Mouse (Mus musculus): Measurements from ENCODE around the gene Pycr2. TPM values are rescaled to one million over a fixed set of nuclear protein-coding genes. Genes with fewer than 3 reads are reported as not detected.

Gene Pycr2
- total RNA-seq, 2 experiments from 2014 or later, result 29.3 to 30.6 TPM

- no peak for DNase-seq (ENCODE audit: low spot score in 2 of 2)
- intact Hi-C loops (cut with DNase I), result no loop called here
Measured at GRCm38 (mm10) chr1:180902915-180903314, 1.2 kb upstream of the Pycr2 start.

DNA sequence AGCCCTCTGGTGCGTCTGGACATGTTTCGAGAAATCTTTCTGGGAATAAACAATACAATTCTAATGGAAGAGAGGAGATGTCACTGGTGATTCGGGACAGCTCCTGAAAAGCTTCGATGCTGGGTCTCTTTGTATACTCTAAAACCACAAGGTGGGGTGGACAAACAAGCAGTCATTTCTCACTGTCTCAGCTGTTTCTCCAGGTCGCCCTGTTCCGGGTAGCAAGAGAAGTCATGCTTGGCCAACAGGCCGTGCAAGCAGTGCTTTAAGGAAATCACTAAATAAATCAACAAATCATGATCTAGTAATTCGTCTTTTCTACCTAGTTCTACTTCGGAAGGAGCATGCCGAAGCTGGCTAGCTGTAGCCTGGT is 441 bp upstream of the Pycr2 start:
- intact Hi-C loops (cut with DNase I), result no loop called here
- DNase-seq (ENCODE audit: low spot score in 2 of 2), result no peak

DNA sequence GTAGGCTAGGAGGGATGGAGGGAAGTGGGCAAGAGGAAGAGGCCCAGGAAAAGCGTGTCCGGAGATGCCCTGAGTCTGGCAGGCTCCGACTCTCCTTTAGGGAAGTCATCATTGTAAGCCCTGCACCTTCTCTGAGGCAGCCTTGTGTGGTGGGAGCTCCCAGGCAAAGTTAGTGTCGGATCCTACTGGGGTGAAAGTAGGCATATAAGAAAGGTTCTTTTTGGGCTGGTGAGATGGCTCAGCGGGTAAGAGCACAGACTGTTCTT is 655 bp downstream of the Pycr2 start:
- no peak for DNase-seq (ENCODE audit: low spot score in 2 of 2)
- intact Hi-C loops (cut with DNase I), result no loop called here

GRCm38 (mm10) chr1:180905307-180905706 is 1.2 kb downstream of the Pycr2 start:
- DNase-seq (ENCODE audit: low spot score in 2 of 2), result no peak
- intact Hi-C loops (cut with DNase I), result no loop called here

DNA sequence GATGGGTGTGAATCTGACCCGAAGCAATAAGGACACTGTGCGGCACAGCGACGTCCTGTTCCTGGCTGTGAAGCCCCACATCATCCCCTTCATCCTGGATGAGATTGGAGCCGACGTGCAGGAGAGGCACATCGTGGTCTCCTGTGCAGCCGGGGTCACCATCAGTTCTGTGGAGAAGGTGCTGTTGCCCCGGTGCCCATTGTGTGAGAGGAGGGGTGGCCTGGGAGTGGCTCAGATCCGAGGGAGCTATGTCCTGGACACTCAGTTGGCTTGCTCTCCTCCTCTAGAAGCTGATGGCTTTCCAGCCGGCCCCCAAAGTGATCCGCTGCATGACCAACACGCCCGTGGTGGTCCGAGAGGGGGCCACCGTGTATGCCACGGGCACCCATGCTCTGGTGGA is 1.8 kb downstream of the Pycr2 start:
- DNase-seq (ENCODE audit: low spot score in 2 of 2), result no peak
- intact Hi-C loops (cut with DNase I), result no loop called here

DNA sequence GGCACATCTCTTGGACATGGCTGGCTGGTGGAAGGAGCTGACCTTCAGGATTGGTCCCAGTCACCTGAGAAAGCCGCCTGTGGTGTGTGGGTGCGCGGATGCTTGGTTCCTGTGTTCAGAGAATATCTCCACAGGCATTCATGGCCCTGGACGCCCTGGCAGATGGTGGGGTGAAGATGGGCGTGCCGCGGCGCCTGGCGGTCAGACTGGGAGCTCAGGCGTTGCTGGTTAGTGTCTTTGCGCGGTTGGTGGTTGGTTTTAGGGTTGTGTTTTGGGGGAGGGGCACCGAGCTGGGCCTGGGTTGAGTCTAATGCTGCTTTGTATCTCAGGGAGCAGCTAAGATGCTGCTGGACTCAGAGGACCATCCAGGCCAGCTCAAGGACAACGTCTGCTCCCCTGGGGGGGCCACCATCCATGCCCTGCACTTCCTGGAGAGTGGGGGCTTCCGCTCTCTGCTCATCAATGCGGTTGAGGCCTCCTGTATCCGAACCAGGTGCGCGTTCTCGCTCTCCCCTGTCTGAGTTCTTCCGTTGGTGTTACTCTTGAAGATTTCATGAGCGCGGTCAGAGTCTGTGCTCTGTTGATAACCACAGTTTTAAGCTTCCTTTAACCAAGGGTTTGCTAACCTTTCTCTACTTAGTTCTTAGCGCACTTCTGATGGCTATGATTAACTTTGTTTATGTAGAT is 2.5 kb downstream of the Pycr2 start:
- no peak for DNase-seq (ENCODE audit: low spot score in 2 of 2)
- intact Hi-C loops (cut with DNase I), result no loop called here

GRCm38 (mm10) chr1:180911138-180911537 is 7.0 kb downstream of the Pycr2 start:
- no peak for DNase-seq (ENCODE audit: low spot score in 2 of 2)
- intact Hi-C loops (cut with DNase I), result no loop called here

DNA sequence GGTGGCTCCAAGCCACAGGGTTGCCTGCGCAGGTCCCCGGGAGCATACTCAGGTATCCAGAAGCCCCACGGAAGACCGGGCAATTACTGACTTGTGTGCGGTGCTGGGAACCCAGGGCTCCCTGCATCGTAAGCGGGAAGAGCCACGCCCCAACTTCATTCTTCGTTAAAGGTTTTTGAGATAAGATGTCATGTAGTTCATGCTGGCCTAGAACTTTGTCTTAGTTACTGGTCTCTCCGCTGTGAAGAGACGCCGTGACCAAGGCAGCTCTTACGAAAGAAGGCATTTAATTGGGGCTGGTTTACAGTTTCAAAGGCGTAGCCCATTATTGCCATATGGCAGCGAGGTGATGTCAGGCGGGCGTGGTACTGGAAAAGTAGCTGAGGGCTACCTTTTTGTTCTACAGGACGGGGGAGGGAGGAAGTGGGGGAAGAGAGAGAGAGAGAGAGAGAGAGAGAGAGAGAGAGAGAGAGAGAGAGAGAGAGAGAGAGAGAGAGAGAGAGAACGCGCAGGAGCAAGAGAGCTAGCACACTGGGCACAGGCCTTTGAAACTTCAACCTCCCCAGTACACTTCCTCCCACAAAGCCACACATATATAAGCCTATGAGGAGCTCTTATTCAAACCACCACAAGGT is 7.7 kb downstream of the Pycr2 start:
- DNase-seq (ENCODE audit: low spot score in 2 of 2), result no peak
- intact Hi-C loops (cut with DNase I), result no loop called here

- intact Hi-C loops (cut with DNase I), result no loop called here
- no peak for DNase-seq (ENCODE audit: low spot score in 2 of 2)
Measured at GRCm38 (mm10) chr1:180912792-180913191, 8.7 kb downstream of the Pycr2 start.

- intact Hi-C loops (cut with DNase I), result no loop called here
- no peak for DNase-seq (ENCODE audit: low spot score in 2 of 2)
Measured at GRCm38 (mm10) chr1:180913797-180914196, 9.7 kb downstream of the Pycr2 start.

DNA sequence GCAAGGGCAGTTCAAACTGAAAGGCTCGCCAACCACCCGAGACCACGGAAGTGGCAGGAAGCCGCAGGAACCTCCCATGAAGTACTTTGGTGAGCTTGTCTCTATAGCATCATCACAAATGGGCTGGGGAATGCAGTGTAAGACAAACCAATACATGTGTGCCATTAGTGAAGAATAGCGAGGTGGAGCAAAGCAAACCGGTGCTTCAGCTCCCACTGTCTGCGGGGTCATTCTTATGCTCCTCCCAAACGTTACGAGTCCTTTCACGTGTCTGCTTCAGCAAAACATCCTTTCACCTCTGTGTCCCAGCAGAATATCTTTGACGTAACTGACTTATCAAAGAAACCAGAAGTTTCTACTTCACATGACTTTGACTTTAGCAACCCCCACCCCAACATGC is 12.3 kb downstream of the Pycr2 start:
- intact Hi-C loops (cut with DNase I), result no loop called here
- DNase-seq (ENCODE audit: low spot score in 2 of 2), result no peak

- no peak for DNase-seq (ENCODE audit: low spot score in 2 of 2)
- intact Hi-C loops (cut with DNase I), result no loop called here
Measured at GRCm38 (mm10) chr1:180917053-180917452, 13.0 kb downstream of the Pycr2 start.

DNA sequence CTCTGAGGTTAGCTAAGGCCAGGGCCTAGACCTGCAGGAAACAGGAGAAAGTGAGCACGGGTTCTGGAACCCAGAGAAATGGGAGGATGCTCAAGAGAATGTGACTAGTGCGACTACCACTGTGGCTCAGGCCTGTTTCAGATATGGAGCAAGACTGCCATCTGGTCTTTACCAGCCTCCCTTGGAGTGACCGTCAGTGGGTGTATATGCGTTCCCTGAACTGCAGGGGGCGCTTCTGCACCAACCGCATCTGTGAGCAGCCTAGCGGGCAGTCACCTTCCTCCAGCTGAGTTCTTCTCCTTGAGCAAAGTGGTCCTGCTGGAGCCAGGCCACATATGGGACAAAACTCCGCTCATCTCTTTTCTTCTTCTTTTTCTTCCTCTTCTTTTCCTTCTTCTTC is 15.6 kb downstream of the Pycr2 start:
- DNase-seq (ENCODE audit: low spot score in 2 of 2), result no peak
- intact Hi-C loops (cut with DNase I), result no loop called here

DNA sequence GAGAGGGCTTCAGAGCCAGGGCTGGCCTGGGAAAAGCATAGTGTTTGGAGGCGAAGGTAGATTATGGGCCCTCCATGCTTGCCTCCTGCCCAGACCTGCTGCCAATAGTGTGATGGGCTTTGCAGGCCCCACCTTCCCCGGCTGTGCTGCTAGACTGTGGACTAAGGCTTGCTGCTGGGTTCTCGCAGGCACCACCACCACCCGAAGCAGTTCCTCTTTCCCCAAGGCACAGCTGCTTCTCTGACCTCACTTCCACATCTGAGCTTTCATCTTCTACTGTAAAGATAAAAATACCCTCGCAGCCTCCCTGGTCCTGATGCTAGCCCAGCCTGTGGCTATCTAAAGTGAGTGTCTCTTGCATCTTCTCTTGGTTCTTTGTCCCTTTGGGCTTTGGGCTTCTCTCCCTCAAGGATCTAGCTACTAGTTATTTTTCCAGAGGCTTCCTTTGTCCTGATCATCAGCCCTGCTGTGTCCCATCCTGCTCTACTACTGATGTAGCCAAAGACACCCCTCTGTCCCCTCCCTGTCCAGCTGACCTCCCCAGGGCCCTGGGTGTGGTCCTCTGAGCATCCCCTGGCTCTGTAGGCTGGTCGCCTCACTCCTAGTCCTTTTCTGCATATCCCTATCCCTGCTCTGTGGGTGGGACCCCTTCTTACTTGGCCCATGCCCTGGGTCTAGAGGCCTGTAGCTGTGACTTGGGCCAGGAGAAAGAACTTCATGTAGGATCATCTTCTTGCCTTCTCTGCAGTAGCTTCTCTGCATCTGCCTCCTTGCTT is 18.4 kb downstream of the Pycr2 start:
- no peak for DNase-seq (ENCODE audit: low spot score in 2 of 2)

GRCm38 (mm10) chr1:180924737-180925136 is 20.6 kb downstream of the Pycr2 start:
- no peak for DNase-seq (ENCODE audit: low spot score in 2 of 2)
- intact Hi-C loops (cut with DNase I), result no loop called here

More for the DNA sequence above, 18.4 kb downstream of the Pycr2 start:
- intact Hi-C loops (cut with DNase I), result no loop called here

- no peak for DNase-seq (ENCODE audit: low spot score in 2 of 2)
- intact Hi-C loops (cut with DNase I), result no loop called here
Measured at GRCm38 (mm10) chr1:180926286-180926685, 22.2 kb downstream of the Pycr2 start.

DNA sequence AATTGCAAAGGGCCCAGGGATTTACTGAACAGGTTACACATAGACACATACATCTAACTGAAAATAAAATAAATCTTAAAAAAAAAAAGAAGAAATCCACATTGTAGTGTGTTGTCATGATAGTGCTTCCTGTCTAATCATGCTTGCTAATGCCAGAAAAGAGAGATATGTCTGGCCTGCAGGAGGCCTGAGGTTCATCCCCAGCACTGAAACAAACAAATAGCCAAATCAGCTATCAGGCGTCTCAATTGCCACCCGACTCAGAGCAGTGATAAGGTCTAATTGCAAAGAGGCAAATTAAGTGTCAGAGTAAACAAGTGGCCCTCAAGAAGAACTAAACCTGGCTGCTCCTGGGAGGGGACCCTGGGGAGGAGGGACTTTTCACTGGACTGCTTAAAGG is 25.5 kb downstream of the Pycr2 start:
- DNase-seq (ENCODE audit: low spot score in 2 of 2), result no peak
- intact Hi-C loops (cut with DNase I), result no loop called here

- DNase-seq (ENCODE audit: low spot score in 2 of 2), result no peak
- intact Hi-C loops (cut with DNase I), result no loop called here
Measured at GRCm38 (mm10) chr1:180931106-180931505, 27.0 kb downstream of the Pycr2 start.

DNA sequence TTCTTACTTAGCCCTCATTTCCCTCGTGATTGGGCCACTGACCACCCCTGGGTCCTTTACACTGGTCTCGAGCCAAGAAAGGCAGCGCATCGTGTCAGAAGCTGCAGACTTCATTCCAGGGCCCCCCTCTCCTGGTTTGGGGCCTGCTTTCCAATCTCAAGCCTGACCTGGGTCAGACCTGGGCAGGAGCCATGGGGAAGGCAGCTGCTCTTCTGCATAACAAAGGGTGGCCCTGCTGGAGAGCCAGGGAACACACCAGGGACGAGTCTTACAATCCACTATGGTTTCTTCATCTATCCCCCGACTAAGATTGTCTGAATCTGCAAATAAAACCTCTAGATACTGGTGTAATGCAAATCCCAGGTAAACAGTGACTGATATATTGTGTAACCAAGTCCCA is 29.6 kb downstream of the Pycr2 start:
- intact Hi-C loops (cut with DNase I), result no loop called here
- DNase-seq (ENCODE audit: low spot score in 2 of 2), result no peak

DNA sequence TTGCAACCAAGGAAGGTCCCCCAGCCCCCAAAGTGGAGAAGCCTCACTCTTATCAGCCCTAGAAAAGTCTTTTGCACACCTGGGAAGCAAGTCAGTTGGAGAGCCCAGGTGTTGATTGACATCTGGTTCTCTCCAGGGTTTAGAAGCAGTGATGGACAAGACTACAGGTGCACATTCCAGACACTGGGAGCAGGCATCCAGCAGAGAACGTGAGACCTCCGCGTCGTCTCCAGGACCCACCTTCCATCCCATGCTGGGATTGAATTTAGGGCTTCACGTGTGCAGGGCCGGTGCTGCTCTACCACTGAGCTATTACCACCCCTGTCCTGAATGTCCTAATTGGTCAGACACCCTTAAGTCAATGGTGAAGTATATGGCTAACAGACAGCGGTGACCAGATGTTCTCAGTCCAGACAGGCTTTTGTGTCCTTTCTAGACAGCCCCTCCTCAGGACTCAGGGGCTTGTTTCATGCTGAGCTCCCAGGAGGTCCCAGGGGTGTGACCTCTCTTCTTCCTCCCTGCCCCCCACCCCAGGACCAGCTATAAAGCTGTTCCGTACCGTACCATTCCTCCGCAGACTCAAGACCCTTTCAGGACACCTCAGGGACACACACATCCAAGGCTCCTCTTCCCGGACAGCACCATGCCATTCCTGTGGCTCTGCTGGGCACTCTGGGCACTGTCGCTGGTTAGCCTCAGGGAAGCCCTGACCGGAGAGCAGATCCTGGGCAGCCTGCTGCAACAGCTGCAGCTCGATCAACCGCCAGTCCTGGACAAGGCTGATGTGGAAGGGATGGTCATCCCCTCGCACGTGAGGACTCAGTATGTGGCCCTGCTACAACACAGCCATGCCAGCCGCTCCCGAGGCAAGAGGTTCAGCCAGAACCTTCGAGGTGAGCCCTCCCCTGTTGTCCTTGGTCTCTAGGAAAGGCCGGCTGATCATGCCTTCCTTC is 30.6 kb downstream of the Pycr2 start, which contains the start of gene Lefty1:
Gene Lefty1 (plus strand): TSS at position 556 of the 953 bp plus-strand sequence.
- intact Hi-C loops (cut with DNase I), result no loop called here
- no peak for DNase-seq (ENCODE audit: low spot score in 2 of 2)
